Comparison of ENCODE assay signal across 15 mouse cellular contexts in genomic region chr6:146351816-146352215, GRCm38 (mm10).
DNase-seq lines count a peak whose midpoint lies in the region; ATAC-seq and TF ChIP-seq lines count a peak whose summit lies in the region.
"Had no signal": no experiment of that assay in that cellular context is flagged by ENCODE, and none has a peak within 500 bp of the region (broad histone marks: within the 10 kb centered on the region; RNA-seq: fewer than 3 reads in every experiment).

No protein-coding gene starts in this region.

- H3K9ac ChIP-seq in hindbrain, postnatal 0 days (replicated peaks; ENCODE audit: low read length) = no peak overlapping the region
- H3K9ac ChIP-seq in hindbrain, embryonic 13.5 days = no peak overlapping the region
- 0 out of 2 replicates have a peak overlapping the region, but pooled peaks have one; percentile 19 for H3K9ac ChIP-seq in limb, embryonic 13.5 days
- H3K9ac ChIP-seq: hindbrain, embryonic 15.5 days had no signal

- no peaks in the 10 kb centered on the region for H3K27me3 ChIP-seq in hindbrain, postnatal 0 days (ENCODE audit: insufficient read depth, low read length)
- no peaks in the 10 kb centered on the region for H3K27me3 ChIP-seq in hindbrain, embryonic 13.5 days
- no peaks in the 10 kb centered on the region for H3K27me3 ChIP-seq in limb, embryonic 13.5 days
- no peaks in the 10 kb centered on the region for H3K27me3 ChIP-seq in limb, embryonic 10.5 days (ENCODE audit: low read depth, poor library complexity, severe bottlenecking)
- H3K27me3 ChIP-seq: hindbrain, embryonic 15.5 days had no signal

- no peak for TF ChIP-seq CTCF in hindbrain, postnatal 0 days (IDR thresholded peaks at IDR 0.05; ENCODE audit: low read depth)

- peak overlapping the region; percentile 3; the same call in 1 of the 2 replicates for H3K27ac ChIP-seq in hindbrain, postnatal 0 days
- H3K27ac ChIP-seq in hindbrain, embryonic 13.5 days = no peak overlapping the region
- H3K27ac ChIP-seq in limb, embryonic 13.5 days = no peak overlapping the region
- H3K27ac ChIP-seq in limb, embryonic 10.5 days = no peak overlapping the region
- H3K27ac ChIP-seq: embryonic facial prominence, embryonic 10.5 days; heart, embryonic 10.5 days; hindbrain, embryonic 15.5 days had no signal

- H3K4me3 ChIP-seq in hindbrain, postnatal 0 days (ENCODE audit: low read length) = no peak overlapping the region
- no peak overlapping the region for H3K4me3 ChIP-seq in hindbrain, embryonic 13.5 days
- H3K4me3 ChIP-seq in limb, embryonic 13.5 days = no peak overlapping the region
- no peak overlapping the region for H3K4me3 ChIP-seq in limb, embryonic 10.5 days
- H3K4me3 ChIP-seq: embryonic facial prominence, embryonic 10.5 days; heart, embryonic 10.5 days; hindbrain, embryonic 15.5 days had no signal

- DNase-seq in hindbrain, postnatal 0 days (ENCODE audit: low spot score) = peak; percentile 12
- DNase-seq in limb, embryonic 10.5 days (ENCODE audit: low spot score) = no peak
- DNase-seq in right cerebral cortex, postnatal 10 days (ENCODE audit: low spot score in 2 of 2) = peak; percentile 33 to 37
- no peak for DNase-seq in right cerebral cortex, postnatal 14 days
- DNase-seq: adrenal gland, adult 2 months; adrenal gland, postnatal 25 days; gastrocnemius, postnatal 36 days; heart, adult 18-20 months; heart, postnatal 10 days had no signal

- H3K4me2 ChIP-seq in hindbrain, postnatal 0 days (ENCODE audit: low read depth, low read length) = no peak overlapping the region
- H3K4me2 ChIP-seq in hindbrain, embryonic 13.5 days = no peak overlapping the region
- H3K4me2 ChIP-seq in limb, embryonic 13.5 days (replicated peaks) = no peak overlapping the region
- H3K4me2 ChIP-seq: hindbrain, embryonic 15.5 days had no signal

- H3K4me1 ChIP-seq in hindbrain, postnatal 0 days (ENCODE audit: insufficient read depth, low read length) = no peaks in the 10 kb centered on the region
- no peaks in the 10 kb centered on the region for H3K4me1 ChIP-seq in hindbrain, embryonic 13.5 days (replicated peaks)
- H3K4me1 ChIP-seq in limb, embryonic 13.5 days = peaks cover 3% of the 10 kb centered on the region; the same call in 1 of the 2 replicates
- no peaks in the 10 kb centered on the region for H3K4me1 ChIP-seq in limb, embryonic 10.5 days
- H3K4me1 ChIP-seq: heart, embryonic 10.5 days; hindbrain, embryonic 15.5 days had no signal

- no peaks in the 10 kb centered on the region for H3K36me3 ChIP-seq in hindbrain, postnatal 0 days (ENCODE audit: insufficient read depth, low read length)
- no peaks in the 10 kb centered on the region for H3K36me3 ChIP-seq in hindbrain, embryonic 13.5 days
- no peaks in the 10 kb centered on the region for H3K36me3 ChIP-seq in limb, embryonic 13.5 days
- no peaks in the 10 kb centered on the region for H3K36me3 ChIP-seq in limb, embryonic 10.5 days
- H3K36me3 ChIP-seq: embryonic facial prominence, embryonic 10.5 days; hindbrain, embryonic 15.5 days had no signal

- WGBS in hindbrain, postnatal 0 days = 53% methylated on average over 7 of the region's 7 CpGs
- WGBS in hindbrain, embryonic 13.5 days = 69% methylated on average over 7 of the region's 7 CpGs
- WGBS in limb, embryonic 13.5 days = 65% methylated on average over 7 of the region's 7 CpGs
- WGBS in limb, embryonic 10.5 days = 86% methylated on average over 7 of the region's 7 CpGs

- ATAC-seq in hindbrain, postnatal 0 days = 0 out of 2 replicates have a peak, but pooled peaks have one; percentile 58
- no peak for ATAC-seq in hindbrain, embryonic 13.5 days (ENCODE audit: low FRiP score)
- no peak for ATAC-seq in limb, embryonic 13.5 days (ENCODE audit: low FRiP score, low read depth)
- ATAC-seq: forebrain, embryonic 14.5 days had no signal

- no peaks in the 10 kb centered on the region for H3K9me3 ChIP-seq in hindbrain, postnatal 0 days (ENCODE audit: low read length)
- no peaks in the 10 kb centered on the region for H3K9me3 ChIP-seq in hindbrain, embryonic 13.5 days
- no peaks in the 10 kb centered on the region for H3K9me3 ChIP-seq in limb, embryonic 13.5 days
- H3K9me3 ChIP-seq in limb, embryonic 10.5 days (replicated peaks) = no peaks in the 10 kb centered on the region
- H3K9me3 ChIP-seq: embryonic facial prominence, embryonic 10.5 days; heart, embryonic 10.5 days; hindbrain, embryonic 15.5 days had no signal

Comparison
In these comparisons a context has a peak if more than half of its experiments do, and no peak if none do; other contexts are left out.
1. DNase-seq: peak in hindbrain, postnatal 0 days (single experiment) and right cerebral cortex, postnatal 10 days (2 of 2); none in limb, embryonic 10.5 days (single experiment) and right cerebral cortex, postnatal 14 days (single experiment).